Mouse (Mus musculus) cerebellum, adult 2 months (tissue): Measurements from ENCODE around the gene Gas7.

ENCODE experiments used
- CTCF ChIP-seq: fragments of 200-500 bp; IDR thresholded peaks from 2 replicates; pipeline ENCODE4 v1.5.1; 2011; ENCODE audit warnings: low read depth, mild to moderate bottlenecking, control low read depth, low read length, moderate library complexity, borderline replicate concordance; ENCODE audit not compliant: insufficient read depth
- POLR2A ChIP-seq: fragments of 200-500 bp; IDR thresholded peaks from 2 replicates; pipeline ENCODE4 v1.6.1; 2011; ENCODE audit warnings: low read length, control low read depth, borderline replicate concordance; ENCODE audit not compliant: insufficient read depth

DNA sequence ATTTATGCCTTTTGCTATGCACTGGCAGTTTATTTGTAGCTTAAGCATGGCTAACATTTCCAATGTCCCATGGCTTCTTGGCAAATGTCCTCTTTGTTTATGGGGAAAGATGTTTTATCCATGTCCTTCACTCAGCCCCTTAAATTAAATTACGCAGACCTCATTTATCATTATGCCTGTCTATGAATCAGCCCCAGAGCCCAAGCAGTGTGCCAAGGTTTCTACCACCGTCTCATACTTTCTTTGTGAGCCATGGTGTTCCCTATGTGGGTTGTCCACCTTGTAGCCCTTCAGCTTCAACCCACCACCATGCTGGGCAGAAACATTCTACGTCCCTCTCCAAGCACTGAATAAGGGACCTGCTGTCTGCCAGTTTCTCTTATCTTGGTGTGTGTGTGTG is 183.2 kb downstream of the Gas7 start:
- TF ChIP-seq CTCF: no peak
- no peak for TF ChIP-seq POLR2A
